Mouse (Mus musculus) liver, embryonic 14.5 days (tissue): ENCODE data around the gene Gmfg. TPM values are rescaled to one million over a fixed set of nuclear protein-coding genes. Genes with fewer than 3 reads are reported as not detected.

Experiments used
- ATAC-seq: fragments of 200-750 bp; cut with Nextera tagmentation; 2 replicates; pipeline ENCODE4 v1.8.0; 2017; ENCODE audit warnings: moderate number of reproducible peaks, mild to moderate bottlenecking, moderate library complexity; ENCODE audit not compliant: insufficient read depth
- DNase-seq, 3 experiments: peaks; one replicate each; pipeline ENCODE4 v3.0.0-alpha.2; 2012 to 2013; ENCODE audit warnings: low read depth in 3 of 3, low spot score in 3 of 3
- H3K27ac ChIP-seq: fragments of 300-500 bp; sonication (generic); 2 replicates; pipeline ENCODE4 v1.5.1; 2014; ENCODE audit warnings: moderate library complexity, mild to moderate bottlenecking, control low read depth, inconsistent platforms
- H3K27me3 ChIP-seq: fragments of 300-500 bp; sonication (generic); 2 replicates; pipeline ENCODE4 v1.6.1; 2014; ENCODE audit warnings: mild to moderate bottlenecking, low read length, moderate library complexity; ENCODE audit not compliant: control insufficient read depth, insufficient read depth
- H3K36me3 ChIP-seq: fragments of 300-500 bp; sonication (generic); replicated peaks from 2 replicates; pipeline ENCODE4 v1.6.1; 2014; ENCODE audit warnings: low read depth; ENCODE audit not compliant: control insufficient read depth, insufficient read depth
- H3K4me1 ChIP-seq, 2 experiments: fragments of 200-500 bp in 1 of 2; fragments of 300-500 bp in 1 of 2; sonication (generic) in 1 of 2; replicated peaks; 2 replicates each; pipeline ENCODE4 v1.6.1; 2012 to 2014; ENCODE audit warnings: antibody characterized with exemption in 1 of 2, inconsistent platforms in 1 of 2, low read length in 1 of 2; ENCODE audit not compliant: control insufficient read depth in 2 of 2, insufficient read depth in 2 of 2
- H3K4me2 ChIP-seq: fragments of 300-500 bp; sonication (generic); 2 replicates; pipeline ENCODE4 v1.6.1; 2014; ENCODE audit warnings: low read depth, mild to moderate bottlenecking, control low read depth, moderate library complexity
- H3K4me3 ChIP-seq, 2 experiments: fragments of 200-500 bp in 1 of 2; fragments of 300-500 bp in 1 of 2; sonication (generic) in 1 of 2; 2 replicates each; pipeline ENCODE4 v1.5.1; 2012 to 2014; ENCODE audit warnings: low read depth in 2 of 2, low read length in 2 of 2, mild to moderate bottlenecking in 2 of 2, control low read depth in 1 of 2, inconsistent platforms in 1 of 2, moderate library complexity in 1 of 2; ENCODE audit not compliant: insufficient read depth in 1 of 2
- H3K9ac ChIP-seq: fragments of 300-500 bp; sonication (generic); replicated peaks from 2 replicates; pipeline ENCODE4 v1.6.1; 2014; ENCODE audit warnings: mild to moderate bottlenecking, control low read depth, moderate library complexity
- H3K9me3 ChIP-seq: fragments of 300-500 bp; sonication (generic); 2 replicates; pipeline ENCODE4 v1.6.1; 2016; ENCODE audit warnings: low read length, mixed read lengths; ENCODE audit not compliant: control insufficient read depth
- CTCF ChIP-seq: IDR thresholded peaks from 2 replicates; pipeline ENCODE4 v1.5.1; 2016; ENCODE audit warnings: antibody characterized with exemption, low read depth, control low read depth
- EP300 ChIP-seq: IDR thresholded peaks from 2 replicates; pipeline ENCODE4 v1.6.1; 2016; ENCODE audit warnings: antibody characterized with exemption, low read depth
- WGBS: fragments of 180-500 bp; shearing (Covaris S2); extraction: QIAGEN DNeasy Blood & Tissue Kit; methylation state at CpG from one replicate; pipeline ENCODE4 v1.1.7; 2014; ENCODE audit not compliant: insufficient replicate concordance; 5-methylcytosine and 5-hydroxymethylcytosine counted together
- polyA plus RNA-seq, 2 experiments: library from polyadenylated mRNA; depleted of rRNA in 1 of 2; stranded (reverse) in 1 of 2; unstranded in 1 of 2; fragments of >200 nt; fragmentation: Nextera tagmentation in 1 of 2; extraction: Ambion mirVana in 1 of 2; gene quantifications; 2 replicates each; pipeline versions ENCODE4 v1.2.1 to v1.2.3; 2012 to 2014

Gene Gmfg
- polyA plus RNA-seq, 2 experiments: 22.2 to 39.3 TPM

DNA sequence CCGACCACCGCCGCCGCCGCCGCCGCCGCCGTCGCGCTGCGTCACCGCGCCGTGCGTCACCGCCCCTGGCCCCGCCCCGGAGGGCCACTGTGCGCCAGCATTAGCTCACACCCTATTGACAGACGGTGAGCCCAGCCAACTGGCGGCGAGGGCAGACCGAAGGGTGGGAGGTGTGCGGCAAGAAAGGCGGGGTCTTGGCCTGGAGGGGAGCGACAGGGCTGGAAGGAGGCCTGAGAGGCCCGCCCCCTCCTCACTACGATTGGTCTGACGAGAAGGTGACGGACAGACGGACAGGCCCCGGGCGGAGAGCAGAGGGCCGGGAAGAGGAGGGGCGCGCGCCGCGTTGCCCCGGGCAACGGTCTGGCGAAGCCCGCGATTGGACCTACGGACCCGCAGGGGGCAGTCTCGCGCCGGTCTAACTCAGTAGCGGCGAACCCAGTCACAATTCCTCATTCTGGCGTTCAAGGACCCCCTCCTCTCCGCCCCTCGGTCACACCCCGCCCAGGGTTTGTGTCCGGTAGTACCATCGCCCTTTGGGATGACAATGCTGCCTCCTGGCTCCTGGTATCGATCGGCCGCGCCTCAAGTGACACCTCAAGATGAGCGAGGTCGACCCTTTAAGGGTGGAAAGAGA lies 859 bp upstream of the Gmfg start:
- Histone ChIP-seq H3K36me3 (no peaks in the 10 kb centered on the region; the same call in none of the 2 replicates), H3K4me2 (peak overlapping the region; percentile 96), H3K27ac (peak overlapping the region; percentile 75), H3K9me3 (no peaks in the 10 kb centered on the region), H3K4me3 (peak overlapping the region; percentile 94 to 98), H3K4me1 (peaks cover 41 to 46% of the 10 kb centered on the region in 2 experiments), H3K9ac (peak overlapping the region; percentile 98), H3K27me3 (no peaks in the 10 kb centered on the region)
- peak; percentile 94 for ATAC-seq
- peak; percentile 75 for TF ChIP-seq CTCF
- no peak for TF ChIP-seq EP300
- under 1% methylated on average over 59 of the region's 64 CpGs for WGBS
- DNase-seq: peak; percentile 99

DNA sequence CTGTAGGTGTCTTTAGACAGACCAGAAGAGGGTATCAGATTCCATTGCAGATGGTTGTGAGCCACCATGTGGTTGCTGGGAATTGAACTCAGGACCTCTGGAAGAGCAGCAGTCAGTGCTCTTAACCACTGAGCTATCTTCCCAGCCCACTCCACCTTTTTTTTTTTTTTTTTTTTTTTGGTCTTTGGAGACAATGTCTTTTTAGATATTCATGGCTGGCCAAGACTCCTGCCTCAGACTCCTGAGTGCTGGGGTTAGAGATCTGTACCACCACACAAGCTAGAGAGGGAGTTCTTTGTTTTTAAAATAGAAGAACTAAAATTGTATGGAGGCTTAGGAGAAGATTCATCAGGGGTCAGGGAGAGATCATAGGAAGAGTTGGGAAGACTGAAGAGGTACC lies 717 bp downstream of the Gmfg start:
- peaks cover 30% of the 10 kb centered on the region in 2 experiments for H3K4me1 ChIP-seq
- no peaks in the 10 kb centered on the region for H3K27me3 ChIP-seq
- no peak overlapping the region for H3K4me3 ChIP-seq
- no peak overlapping the region for H3K4me2 ChIP-seq
- no peak overlapping the region for H3K27ac ChIP-seq
- no peak for DNase-seq
- H3K9ac ChIP-seq: no peak overlapping the region
- no peaks in the 10 kb centered on the region; the same call in 1 of the 2 replicates for H3K36me3 ChIP-seq
- ATAC-seq: no peak
- TF ChIP-seq CTCF: no peak
- no peak for TF ChIP-seq EP300
- no peaks in the 10 kb centered on the region for H3K9me3 ChIP-seq

DNA sequence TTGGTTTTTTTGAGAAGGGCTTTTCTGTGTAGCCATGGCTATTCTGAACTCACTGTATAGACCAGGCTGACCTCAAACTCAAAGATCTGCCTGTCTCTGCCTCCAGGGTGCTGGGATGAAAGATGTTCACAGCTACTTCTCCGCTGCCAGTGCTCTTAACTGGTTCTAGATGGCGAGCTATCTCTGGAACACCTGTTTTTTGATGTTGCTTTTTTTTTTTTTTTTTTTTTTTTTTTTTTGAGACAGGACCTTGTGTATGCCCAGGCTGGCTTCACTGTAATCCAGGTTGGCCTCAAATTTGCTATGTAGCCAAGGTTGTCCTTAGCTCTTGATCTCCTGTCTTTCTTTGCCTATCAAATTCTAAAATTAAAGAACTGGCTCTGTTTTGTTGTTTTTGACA lies 1.5 kb downstream of the Gmfg start:
- peaks cover 21 to 22% of the 10 kb centered on the region in 2 experiments for H3K4me1 ChIP-seq
- no peak overlapping the region for H3K27ac ChIP-seq
- no peak overlapping the region for H3K9ac ChIP-seq
- 49% methylated on average over 2 of the region's 2 CpGs for WGBS
- H3K4me2 ChIP-seq: no peak overlapping the region
- no peaks in the 10 kb centered on the region for H3K36me3 ChIP-seq
- no peaks in the 10 kb centered on the region for H3K9me3 ChIP-seq
- TF ChIP-seq EP300 (no peak), CTCF (no peak)
- ATAC-seq (no peak), DNase-seq (no peak)
- H3K27me3 ChIP-seq: no peaks in the 10 kb centered on the region
- no peak overlapping the region for H3K4me3 ChIP-seq

DNA sequence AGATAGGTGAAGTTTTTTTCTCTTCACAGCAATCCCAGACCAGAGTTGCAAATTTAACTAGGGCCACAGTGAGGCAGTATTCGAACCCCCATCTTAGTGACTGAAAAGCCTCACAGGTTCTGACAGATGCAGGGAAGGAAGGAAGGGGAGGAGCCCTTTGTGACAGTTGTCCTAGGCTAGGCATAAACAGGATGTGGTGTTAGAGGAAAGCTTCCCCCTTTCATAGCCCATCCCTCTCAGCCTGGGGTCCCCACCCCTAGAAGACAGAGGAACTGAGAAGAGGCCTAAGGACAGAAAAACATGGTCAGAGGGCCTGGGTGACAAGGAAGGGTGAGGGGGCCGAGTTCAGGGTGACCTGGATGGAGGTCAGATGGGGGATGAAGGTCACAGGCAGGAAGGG lies 3.5 kb downstream of the Gmfg start:
- Histone ChIP-seq H3K4me3 (peak overlapping the region; percentile 16 to 39; a peak in 3 of 4 replicates), H3K4me2 (peak overlapping the region; percentile 28), H3K4me1 (peaks cover 6 to 11% of the 10 kb centered on the region in 2 experiments), H3K9ac (no peak overlapping the region), H3K9me3 (no peaks in the 10 kb centered on the region), H3K27ac (no peak overlapping the region), H3K27me3 (no peaks in the 10 kb centered on the region), H3K36me3 (no peaks in the 10 kb centered on the region)
- WGBS: 11% methylated on average over 2 of the region's 2 CpGs
- no peak for TF ChIP-seq CTCF
- TF ChIP-seq EP300: no peak
- DNase-seq (peak in 2 of 3 experiments; percentile 38 to 46), ATAC-seq (no peak)

DNA sequence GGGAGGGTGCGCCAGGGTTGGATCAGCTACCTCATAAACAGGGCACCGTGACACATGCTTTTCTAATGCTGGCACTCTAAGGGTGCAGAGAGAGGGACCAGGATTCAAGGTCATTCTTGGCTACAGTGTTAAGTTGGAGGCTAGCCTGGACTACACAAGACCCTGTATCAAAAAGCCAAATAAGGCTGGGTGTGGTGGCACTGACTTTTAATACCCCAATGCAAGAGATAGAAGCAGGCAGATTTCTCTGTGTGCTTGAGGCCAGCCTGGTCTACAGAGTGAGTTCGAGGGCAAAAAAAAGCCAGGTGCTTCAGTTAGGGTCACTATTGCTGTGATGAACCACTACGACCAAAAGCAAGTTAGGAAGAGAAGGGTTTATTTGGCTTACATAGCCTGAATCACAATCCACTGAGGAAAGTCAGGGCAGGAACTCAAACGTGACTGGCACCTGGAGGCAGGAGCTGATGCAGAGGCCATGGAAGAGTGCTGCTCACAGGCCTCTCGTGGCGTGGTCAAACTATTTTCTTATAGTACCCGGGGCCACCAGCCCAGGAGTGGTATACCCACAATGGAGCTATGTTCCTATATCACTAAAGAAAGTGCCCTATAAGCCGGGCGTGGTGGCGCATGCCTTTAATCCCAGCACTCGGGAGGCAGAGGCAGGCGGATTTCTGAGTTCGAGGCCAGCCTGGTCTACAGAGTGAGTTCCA lies 4.7 kb downstream of the Gmfg start:
- Histone ChIP-seq H3K27me3 (no peaks in the 10 kb centered on the region), H3K36me3 (no peaks in the 10 kb centered on the region), H3K4me3 (peak overlapping the region in 1 of 2 experiments; percentile 1; a peak in 1 of 4 replicates), H3K4me1 (peaks cover 6 to 11% of the 10 kb centered on the region in 2 experiments), H3K9me3 (no peaks in the 10 kb centered on the region), H3K4me2 (0 out of 2 replicates have a peak overlapping the region, but pooled peaks have one; percentile 8), H3K9ac (no peak overlapping the region), H3K27ac (no peak overlapping the region)
- whole genome bisulfite sequencing: 45% methylated on average over 12 of the region's 14 CpGs
- DNase-seq (no peak), ATAC-seq (no peak)
- TF ChIP-seq CTCF (no peak), EP300 (no peak)
